Mouse (Mus musculus): ENCODE measurements around the gene Hes6. TPM values are rescaled to one million over a fixed set of nuclear protein-coding genes. Genes with fewer than 3 reads are reported as not detected.

Gene Hes6
- polyA plus RNA-seq, 1 experiment: 5.1 TPM

DNA sequence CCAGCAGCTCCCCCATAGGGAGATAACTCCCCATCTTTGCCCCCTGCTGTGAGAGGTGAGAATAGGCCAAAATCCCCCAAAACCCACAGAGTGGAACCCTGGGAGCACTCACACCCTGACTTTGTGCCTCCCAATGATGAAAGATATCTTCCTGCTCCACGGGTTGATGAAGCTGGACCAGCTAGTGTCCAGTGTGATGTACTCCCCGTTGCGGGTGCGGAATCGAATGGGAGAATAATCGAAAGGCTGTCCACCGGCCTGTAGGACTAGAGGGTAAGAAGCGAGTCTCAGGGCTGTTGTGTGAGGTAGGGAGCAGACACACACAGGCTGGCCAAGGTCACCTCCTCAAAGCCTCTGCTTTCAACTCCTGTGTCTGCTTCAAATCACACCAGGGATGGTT, 21.1 kb upstream of the Hes6 start:
- TF ChIP-seq CTCF (IDR thresholded peaks at IDR 0.05; ENCODE audit: control insufficient read depth, insufficient read depth, insufficient replicate concordance, low read depth, low read length) (no peak), POLR2A (IDR thresholded peaks at IDR 0.05; ENCODE audit: control insufficient read depth, low read depth, low read length) (no peak)
- no peak overlapping the region for H3K4me3 ChIP-seq (ENCODE audit: control insufficient read depth, low read depth, low read length)
- H3K27me3 ChIP-seq (ENCODE audit: control insufficient read depth, insufficient read depth, low read length): no peaks in the 10 kb centered on the region
- no peaks in the 10 kb centered on the region; the same call in 1 of the 2 replicates for H3K36me3 ChIP-seq (ENCODE audit: control insufficient read depth, insufficient read depth, low read length)
- peaks cover 4% of the 10 kb centered on the region for H3K4me1 ChIP-seq (ENCODE audit: control insufficient read depth, insufficient read depth, low read length)
- H3K27ac ChIP-seq (ENCODE audit: control insufficient read depth, insufficient read depth, low read depth, low read length): no peak overlapping the region

- no peak overlapping the region for H3K27ac ChIP-seq (ENCODE audit: control insufficient read depth, insufficient read depth, low read depth, low read length)
- no peak overlapping the region for H3K4me3 ChIP-seq (ENCODE audit: control insufficient read depth, low read depth, low read length)
- H3K27me3 ChIP-seq (ENCODE audit: control insufficient read depth, insufficient read depth, low read length): no peaks in the 10 kb centered on the region
- H3K4me1 ChIP-seq (ENCODE audit: control insufficient read depth, insufficient read depth, low read length): no peaks in the 10 kb centered on the region
- TF ChIP-seq POLR2A (IDR thresholded peaks at IDR 0.05; ENCODE audit: control insufficient read depth, low read depth, low read length) (no peak), CTCF (IDR thresholded peaks at IDR 0.05; ENCODE audit: control insufficient read depth, insufficient read depth, insufficient replicate concordance, low read depth, low read length) (no peak)
- no peaks in the 10 kb centered on the region; the same call in 1 of the 2 replicates for H3K36me3 ChIP-seq (ENCODE audit: control insufficient read depth, insufficient read depth, low read length)
These were observed 16.9 kb upstream of the Hes6 start for GRCm38 (mm10) chr1:91430761-91431160.

DNA sequence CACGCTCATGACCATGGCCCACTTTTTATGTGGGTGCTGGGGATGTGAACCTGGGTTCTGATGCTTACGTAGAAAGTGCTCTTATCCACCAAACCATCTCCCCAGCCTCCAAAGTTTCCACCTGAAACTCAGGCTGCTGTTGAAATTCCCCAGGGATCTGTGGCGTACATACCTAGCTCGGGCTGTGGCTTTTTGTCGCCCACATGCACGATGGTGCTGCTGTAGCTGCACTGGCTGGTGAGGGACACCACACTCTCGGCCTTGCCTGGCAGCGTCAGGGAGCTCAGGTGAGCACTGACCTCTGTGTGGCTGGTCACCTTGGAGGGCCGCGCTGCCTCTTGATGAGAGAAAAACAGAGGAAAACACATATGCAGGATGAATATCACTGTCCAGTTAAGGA, 15.4 kb upstream of the Hes6 start:
- Histone ChIP-seq H3K27ac (ENCODE audit: control insufficient read depth, insufficient read depth, low read depth, low read length) (no peak overlapping the region), H3K27me3 (ENCODE audit: control insufficient read depth, insufficient read depth, low read length) (no peaks in the 10 kb centered on the region), H3K4me1 (ENCODE audit: control insufficient read depth, insufficient read depth, low read length) (no peaks in the 10 kb centered on the region), H3K4me3 (ENCODE audit: control insufficient read depth, low read depth, low read length) (no peak overlapping the region), H3K36me3 (ENCODE audit: control insufficient read depth, insufficient read depth, low read length) (no peaks in the 10 kb centered on the region; the same call in 1 of the 2 replicates)
- no peak for TF ChIP-seq CTCF (IDR thresholded peaks at IDR 0.05; ENCODE audit: control insufficient read depth, insufficient read depth, insufficient replicate concordance, low read depth, low read length)
- TF ChIP-seq POLR2A (IDR thresholded peaks at IDR 0.05; ENCODE audit: control insufficient read depth, low read depth, low read length): no peak

DNA sequence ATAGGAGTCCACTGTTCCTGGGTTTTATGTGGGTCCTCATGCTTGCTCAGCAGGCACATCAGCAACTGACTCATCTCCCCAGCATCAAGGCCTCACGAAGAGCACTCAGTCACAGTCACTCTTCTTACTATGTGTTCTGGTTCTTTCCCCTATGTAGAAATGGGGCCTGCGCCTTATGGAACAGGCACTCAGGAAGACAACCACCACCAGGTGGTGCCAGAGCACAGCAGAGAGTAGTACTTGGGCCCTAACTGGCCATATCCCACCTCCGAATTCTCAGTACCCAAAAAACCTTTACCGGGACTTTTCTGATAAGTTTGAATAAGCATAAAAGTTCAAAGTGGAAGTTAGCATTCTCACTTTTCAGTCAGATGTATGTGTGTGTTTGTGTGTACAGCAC, 14.8 kb upstream of the Hes6 start:
- H3K4me3 ChIP-seq (ENCODE audit: control insufficient read depth, low read depth, low read length): no peak overlapping the region
- no peaks in the 10 kb centered on the region for H3K27me3 ChIP-seq (ENCODE audit: control insufficient read depth, insufficient read depth, low read length)
- H3K36me3 ChIP-seq (ENCODE audit: control insufficient read depth, insufficient read depth, low read length): no peaks in the 10 kb centered on the region; the same call in 1 of the 2 replicates
- H3K27ac ChIP-seq (ENCODE audit: control insufficient read depth, insufficient read depth, low read depth, low read length): no peak overlapping the region
- H3K4me1 ChIP-seq (ENCODE audit: control insufficient read depth, insufficient read depth, low read length): no peaks in the 10 kb centered on the region
- TF ChIP-seq CTCF (IDR thresholded peaks at IDR 0.05; ENCODE audit: control insufficient read depth, insufficient read depth, insufficient replicate concordance, low read depth, low read length) (peak; percentile 59; the same call in 1 of the 2 replicates), POLR2A (IDR thresholded peaks at IDR 0.05; ENCODE audit: control insufficient read depth, low read depth, low read length) (no peak)

DNA sequence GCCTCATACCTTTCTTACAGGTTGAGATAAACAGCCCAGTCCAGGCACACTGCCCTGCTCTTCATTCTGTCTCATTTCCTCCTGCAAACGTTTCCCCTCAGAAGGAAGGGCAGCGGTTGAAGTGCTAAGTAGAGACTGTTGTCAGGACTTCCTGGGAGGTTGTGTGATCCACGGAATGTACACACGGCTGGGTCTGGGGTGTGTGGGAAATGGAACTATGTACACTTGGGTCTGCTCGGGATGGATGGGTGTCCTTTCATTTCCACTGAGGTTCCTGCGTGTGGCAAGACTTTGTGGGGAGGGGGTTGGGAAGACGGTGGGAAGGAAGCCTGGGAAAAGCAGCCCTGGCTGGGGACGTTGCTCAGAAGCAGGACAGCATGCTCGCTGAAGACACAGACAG, 12.6 kb upstream of the Hes6 start:
- H3K27me3 ChIP-seq (ENCODE audit: control insufficient read depth, insufficient read depth, low read length): no peaks in the 10 kb centered on the region
- no peak overlapping the region for H3K27ac ChIP-seq (ENCODE audit: control insufficient read depth, insufficient read depth, low read depth, low read length)
- H3K36me3 ChIP-seq (ENCODE audit: control insufficient read depth, insufficient read depth, low read length): no peaks in the 10 kb centered on the region; the same call in 1 of the 2 replicates
- H3K4me3 ChIP-seq (ENCODE audit: control insufficient read depth, low read depth, low read length): no peak overlapping the region
- H3K4me1 ChIP-seq (ENCODE audit: control insufficient read depth, insufficient read depth, low read length): no peaks in the 10 kb centered on the region
- TF ChIP-seq CTCF (IDR thresholded peaks at IDR 0.05; ENCODE audit: control insufficient read depth, insufficient read depth, insufficient replicate concordance, low read depth, low read length) (no peak), POLR2A (IDR thresholded peaks at IDR 0.05; ENCODE audit: control insufficient read depth, low read depth, low read length) (no peak)

DNA sequence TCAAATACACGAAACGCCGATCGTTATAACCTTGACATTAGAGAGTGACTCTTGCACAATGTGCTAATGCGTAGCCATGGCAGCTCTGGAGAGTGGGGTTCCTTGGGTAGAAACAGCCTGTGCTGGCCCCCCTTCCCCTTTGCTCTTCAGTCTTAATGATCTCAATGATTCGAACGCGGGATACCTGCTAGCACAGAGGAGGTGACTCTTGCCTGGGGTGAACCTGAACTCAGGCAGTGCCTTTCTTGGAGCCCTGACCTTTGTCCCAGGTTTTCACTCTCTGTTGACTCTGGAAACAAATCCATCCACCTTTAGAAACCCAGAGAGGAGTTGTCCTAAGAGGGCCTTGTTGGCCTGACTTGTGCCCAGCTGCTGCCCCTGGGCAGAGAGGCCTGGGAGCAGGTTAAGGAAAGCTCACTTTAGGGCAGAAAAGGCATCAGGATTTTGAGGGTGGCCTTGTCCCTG, 6.8 kb upstream of the Hes6 start:
- no peak overlapping the region for H3K4me3 ChIP-seq (ENCODE audit: control insufficient read depth, low read depth, low read length)
- TF ChIP-seq CTCF (IDR thresholded peaks at IDR 0.05; ENCODE audit: control insufficient read depth, insufficient read depth, insufficient replicate concordance, low read depth, low read length): no peak
- no peak for TF ChIP-seq POLR2A (IDR thresholded peaks at IDR 0.05; ENCODE audit: control insufficient read depth, low read depth, low read length)
- H3K27ac ChIP-seq (ENCODE audit: control insufficient read depth, insufficient read depth, low read depth, low read length): no peak overlapping the region
- no peaks in the 10 kb centered on the region for H3K27me3 ChIP-seq (ENCODE audit: control insufficient read depth, insufficient read depth, low read length)
- no peaks in the 10 kb centered on the region for H3K4me1 ChIP-seq (ENCODE audit: control insufficient read depth, insufficient read depth, low read length)
- no peaks in the 10 kb centered on the region; the same call in 1 of the 2 replicates for H3K36me3 ChIP-seq (ENCODE audit: control insufficient read depth, insufficient read depth, low read length)

GRCm38 (mm10) chr1:91419862-91420600, 6.2 kb upstream of the Hes6 start:
- Histone ChIP-seq H3K27me3 (ENCODE audit: control insufficient read depth, insufficient read depth, low read length) (no peaks in the 10 kb centered on the region), H3K36me3 (ENCODE audit: control insufficient read depth, insufficient read depth, low read length) (no peaks in the 10 kb centered on the region; the same call in 1 of the 2 replicates), H3K27ac (ENCODE audit: control insufficient read depth, insufficient read depth, low read depth, low read length) (no peak overlapping the region), H3K4me1 (ENCODE audit: control insufficient read depth, insufficient read depth, low read length) (no peaks in the 10 kb centered on the region), H3K4me3 (ENCODE audit: control insufficient read depth, low read depth, low read length) (no peak overlapping the region)
- TF ChIP-seq CTCF (IDR thresholded peaks at IDR 0.05; ENCODE audit: control insufficient read depth, insufficient read depth, insufficient replicate concordance, low read depth, low read length) (no peak), POLR2A (IDR thresholded peaks at IDR 0.05; ENCODE audit: control insufficient read depth, low read depth, low read length) (no peak)
